Mouse (Mus musculus): ENCODE results near the gene Larp1.

Larp1 gene

GRCm38 (mm10) chr11:58003734-58004133 is 5.1 kb upstream of the Larp1 start:
- DNase-seq, result no peak

- no peak for DNase-seq
Measured at GRCm38 (mm10) chr11:58005110-58005509, 3.8 kb upstream of the Larp1 start.

GRCm38 (mm10) chr11:58008013-58008412 is 851 bp upstream of the Larp1 start:
- no peak for DNase-seq

- DNase-seq, result peak; percentile 89 to 92
Measured at GRCm38 (mm10) chr11:58008437-58009050, 320 bp upstream of the Larp1 start.

- peak; percentile 73 to 86 for DNase-seq
Measured at GRCm38 (mm10) chr11:58009516-58010141, 765 bp downstream of the Larp1 start.

GRCm38 (mm10) chr11:58010226-58010781 is 1.4 kb downstream of the Larp1 start:
- DNase-seq, result peak in 1 of 2 experiments; percentile 41

- DNase-seq, result no peak
Measured at GRCm38 (mm10) chr11:58010930-58011329, 2.1 kb downstream of the Larp1 start.

GRCm38 (mm10) chr11:58011813-58012212 is 2.9 kb downstream of the Larp1 start:
- no peak for DNase-seq

- DNase-seq, result no peak
Measured at GRCm38 (mm10) chr11:58012674-58013073, 3.8 kb downstream of the Larp1 start.

- DNase-seq, result no peak
Measured at GRCm38 (mm10) chr11:58013100-58013499, 4.2 kb downstream of the Larp1 start.

GRCm38 (mm10) chr11:58014604-58015003 is 5.7 kb downstream of the Larp1 start:
- DNase-seq, result no peak

- no peak for DNase-seq
Measured at GRCm38 (mm10) chr11:58015339-58015738, 6.5 kb downstream of the Larp1 start.

- no peak for DNase-seq
Measured at GRCm38 (mm10) chr11:58016371-58016770, 7.5 kb downstream of the Larp1 start.

- no peak for DNase-seq
Measured at GRCm38 (mm10) chr11:58017422-58017821, 8.6 kb downstream of the Larp1 start.

GRCm38 (mm10) chr11:58018287-58018686 is 9.4 kb downstream of the Larp1 start:
- peak in 1 of 2 experiments; percentile 54 for DNase-seq

GRCm38 (mm10) chr11:58018701-58019100 is 9.8 kb downstream of the Larp1 start:
- DNase-seq, result no peak

- no peak for DNase-seq
Measured at GRCm38 (mm10) chr11:58021095-58021494, 12.2 kb downstream of the Larp1 start.

GRCm38 (mm10) chr11:58021618-58022017 is 12.8 kb downstream of the Larp1 start:
- DNase-seq, result no peak

- no peak for DNase-seq
Measured at GRCm38 (mm10) chr11:58024271-58024670, 15.4 kb downstream of the Larp1 start.

- DNase-seq, result no peak
Measured at GRCm38 (mm10) chr11:58024671-58025070, 15.8 kb downstream of the Larp1 start.

- DNase-seq, result peak; percentile 52 to 59
Measured at GRCm38 (mm10) chr11:58025881-58026280, 17.0 kb downstream of the Larp1 start.

- no peak for DNase-seq
Measured at GRCm38 (mm10) chr11:58026337-58026736, 17.5 kb downstream of the Larp1 start.

GRCm38 (mm10) chr11:58026860-58027259 is 18.0 kb downstream of the Larp1 start:
- DNase-seq, result no peak

GRCm38 (mm10) chr11:58028981-58029380 is 20.1 kb downstream of the Larp1 start:
- DNase-seq, result no peak
